Mouse (Mus musculus) frontal cortex, postnatal 25 days (tissue): ENCODE data around the gene Ccdc150.

Experiments used
- DNase-seq, 2 experiments: peaks; one replicate each; pipeline ENCODE4 v3.0.0; 2022; ENCODE audit warnings: low spot score in 2 of 2

Gene Ccdc150

GRCm38 (mm10) chr1:54250158-54250866 is at the start of gene Ccdc150:
TSS of gene Ccdc150 (plus strand) at chr1:54250683.
- DNase-seq = peak; percentile 92 to 97

DNA sequence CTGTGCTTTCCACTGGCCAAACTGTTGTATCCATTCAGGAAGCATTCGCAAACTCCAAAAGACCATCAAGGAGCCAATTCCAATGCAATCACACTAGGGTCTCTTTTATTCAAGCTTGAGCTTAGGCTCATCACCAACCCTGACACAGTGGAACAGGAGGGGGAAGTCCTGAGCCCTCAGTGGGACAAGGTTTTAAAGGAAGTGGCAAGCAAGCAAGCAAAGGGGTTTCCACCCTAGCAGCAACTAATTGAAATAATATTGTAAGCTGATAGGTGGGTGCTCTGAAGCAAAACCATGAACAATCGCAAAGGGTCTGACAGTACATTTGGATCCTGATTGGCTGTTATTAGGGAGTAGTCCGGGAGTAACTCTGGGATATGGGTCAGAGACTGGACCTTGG is 30.2 kb upstream of the Ccdc150 start:
- DNase-seq = no peak

- no peak for DNase-seq
Observed at GRCm38 (mm10) chr1:54242722-54243121, 7.8 kb upstream of the Ccdc150 start.

DNA sequence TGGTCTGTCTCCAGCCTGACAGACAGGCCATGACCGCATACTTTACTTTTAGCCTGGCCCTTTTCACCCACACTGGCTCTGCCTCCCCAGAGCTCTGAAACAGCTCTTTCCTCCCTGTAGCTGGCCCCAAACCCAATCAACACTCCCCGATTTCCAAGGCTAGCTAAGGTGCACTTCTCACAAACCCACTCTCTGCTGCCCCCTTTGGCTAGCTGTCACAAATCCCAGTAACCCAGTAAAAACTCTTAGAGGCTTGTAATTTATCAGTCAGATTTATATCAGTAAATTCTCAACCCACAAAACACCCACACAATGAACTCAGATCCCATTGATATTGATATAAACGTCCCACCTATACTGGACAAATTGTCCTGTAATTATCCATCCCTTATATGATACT is 25.1 kb downstream of the Ccdc150 start:
- DNase-seq = no peak

DNA sequence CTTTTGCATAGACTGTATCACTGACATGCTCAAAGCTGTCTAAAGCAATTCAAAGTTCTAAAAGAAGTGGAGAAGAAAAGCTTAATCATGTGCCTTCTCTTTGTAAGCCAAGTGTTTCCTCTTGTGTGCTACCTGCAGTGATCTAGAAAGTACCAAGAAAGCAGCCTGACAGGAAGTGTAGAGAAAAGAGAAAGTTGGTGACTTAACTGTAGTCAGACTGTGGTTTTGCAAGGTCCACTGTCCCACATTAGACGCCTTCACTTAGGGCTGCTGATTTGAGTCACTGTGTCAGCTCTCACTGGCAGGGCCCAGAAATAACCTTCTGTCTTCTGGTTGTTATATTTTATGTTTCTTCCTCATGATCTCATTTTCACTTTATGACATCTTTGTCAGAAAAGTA is 29.1 kb downstream of the Ccdc150 start:
- no peak for DNase-seq

DNA sequence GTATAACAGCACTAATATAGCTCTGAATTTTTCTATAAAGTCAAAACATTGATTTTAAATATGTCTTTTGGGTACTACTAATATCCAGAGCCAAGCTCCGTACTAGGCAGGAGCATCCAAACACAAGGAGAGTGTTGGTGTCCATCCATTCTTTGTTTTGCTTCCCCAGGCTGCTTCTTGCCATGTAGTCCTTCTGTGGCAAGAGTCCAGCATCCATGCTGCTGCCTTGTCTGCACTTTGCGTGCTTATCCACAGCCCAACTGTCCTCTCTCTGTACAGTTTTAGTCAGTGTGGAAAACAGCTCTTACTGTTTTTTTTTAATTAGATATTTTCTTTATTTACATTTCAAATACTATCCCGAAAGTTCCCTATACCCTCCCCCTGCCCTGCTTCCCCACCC is 30.2 kb downstream of the Ccdc150 start:
- no peak for DNase-seq

DNA sequence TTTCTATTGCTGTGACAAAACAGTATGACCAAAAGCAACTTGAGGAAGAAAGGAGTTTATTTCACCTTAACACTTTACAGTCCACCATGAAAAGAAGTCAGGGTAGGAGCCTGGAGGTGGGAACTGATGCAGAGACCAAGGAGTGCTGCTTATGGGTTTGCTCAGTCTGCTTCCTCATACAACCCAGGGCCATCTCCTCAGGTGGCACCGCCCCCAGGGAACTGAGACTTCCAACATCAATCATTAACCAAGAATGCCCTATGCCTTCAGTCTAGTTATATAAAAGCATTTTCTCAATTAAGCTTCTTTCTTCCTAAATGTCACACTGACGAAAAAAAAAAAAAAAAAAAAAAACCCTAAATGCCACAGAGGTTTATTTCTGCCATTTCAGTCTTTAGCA is 55.9 kb downstream of the Ccdc150 start:
- no peak for DNase-seq

- DNase-seq = no peak
Observed at GRCm38 (mm10) chr1:54326647-54327046, 76.2 kb downstream of the Ccdc150 start.

- DNase-seq = no peak
Observed at GRCm38 (mm10) chr1:54327876-54328545, 77.5 kb downstream of the Ccdc150 start.

DNA sequence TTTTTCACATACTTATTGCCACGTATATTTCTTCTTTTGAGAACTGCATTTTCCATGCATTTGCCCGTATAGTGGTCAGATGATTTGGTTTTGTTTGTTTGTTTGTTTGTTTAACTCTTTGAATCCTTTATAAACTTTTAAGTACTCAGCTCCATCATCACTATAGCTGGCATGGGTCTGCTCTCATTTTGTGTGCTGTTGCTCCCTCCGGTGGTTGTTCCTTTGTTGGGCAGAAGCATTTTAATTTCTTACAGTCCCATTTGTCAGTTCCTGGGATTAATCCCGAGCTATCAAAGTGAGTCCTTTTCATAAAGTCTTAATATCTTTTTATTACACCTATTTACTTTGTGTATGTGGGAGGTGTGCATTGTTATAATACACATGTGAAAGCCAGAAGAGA is 82.5 kb downstream of the Ccdc150 start:
- peak in 1 of 2 experiments; percentile 39 for DNase-seq

DNA sequence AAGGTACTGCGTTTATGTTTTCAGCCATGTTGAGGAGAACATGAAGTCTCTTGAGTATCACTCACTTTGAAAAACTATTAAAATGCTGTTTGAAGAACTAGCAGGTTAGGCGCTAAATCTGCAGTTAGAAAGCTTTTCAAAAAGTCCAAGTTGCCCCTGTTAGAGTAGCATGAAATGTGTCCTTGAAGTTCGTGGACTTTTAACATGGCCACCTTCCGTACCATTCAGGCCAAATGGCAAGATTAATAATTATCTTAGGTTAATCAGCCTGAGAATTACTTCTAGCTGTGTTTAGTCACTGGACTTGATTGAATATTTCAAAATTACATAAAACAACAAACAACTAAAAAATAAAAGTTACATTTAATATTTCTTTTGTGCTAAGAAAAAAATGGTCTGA is 104.3 kb downstream of the Ccdc150 start:
- DNase-seq = no peak

DNA sequence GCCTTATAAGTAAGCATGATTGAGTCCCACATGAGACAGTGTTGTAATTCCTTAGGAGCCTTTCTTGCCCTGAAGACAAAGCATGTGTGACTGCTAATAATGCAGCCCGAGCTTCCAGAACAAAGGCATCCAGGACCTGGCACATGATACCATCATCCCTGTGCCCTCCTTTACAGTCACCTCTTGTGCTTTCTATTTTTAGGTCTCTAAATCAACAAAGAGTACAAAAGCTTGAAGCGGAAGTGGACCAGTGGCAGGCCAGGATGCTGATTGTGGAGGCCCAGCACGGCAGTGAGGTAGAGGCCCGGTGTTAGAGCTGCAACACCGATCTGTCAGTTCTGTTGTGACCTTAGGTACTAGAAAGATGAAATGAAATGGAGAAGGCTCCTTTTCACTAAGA is 105.0 kb downstream of the Ccdc150 start:
- no peak for DNase-seq

- DNase-seq = no peak
Observed at GRCm38 (mm10) chr1:54356566-54356965, 106.1 kb downstream of the Ccdc150 start.

DNA sequence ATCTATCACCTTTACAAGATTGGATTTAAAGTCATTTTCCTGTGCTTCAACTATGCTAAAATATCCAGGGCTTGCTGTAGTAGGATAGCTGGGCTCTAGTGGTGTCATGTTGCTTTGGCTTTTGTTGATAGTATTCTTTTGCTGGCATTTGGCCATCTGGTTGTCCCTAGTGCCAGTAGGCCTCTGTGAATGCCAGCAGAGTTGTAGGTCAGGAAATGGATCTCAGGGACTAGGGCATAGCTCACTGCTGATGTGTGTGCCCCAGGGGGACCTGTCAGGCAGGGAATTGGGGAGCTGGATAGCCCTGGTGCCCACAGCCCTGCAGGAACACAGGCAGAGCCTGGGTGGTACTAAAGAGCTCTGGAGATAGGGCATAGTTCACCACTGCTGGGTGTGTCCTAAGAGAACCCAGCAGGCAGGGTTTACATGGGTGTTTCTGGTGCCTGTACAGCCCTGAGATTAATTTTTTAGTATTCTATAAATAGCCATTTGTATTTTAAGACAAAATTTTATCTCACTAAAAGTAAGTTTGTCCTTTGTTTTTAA is 127.1 kb downstream of the Ccdc150 start:
- DNase-seq = no peak

- peak in 1 of 2 experiments; percentile 24 for DNase-seq
Observed at GRCm38 (mm10) chr1:54380978-54381914, 130.8 kb downstream of the Ccdc150 start.

GRCm38 (mm10) chr1:54384221-54384620 is 133.7 kb downstream of the Ccdc150 start:
- DNase-seq = no peak

- DNase-seq = no peak
Observed at GRCm38 (mm10) chr1:54402736-54403135, 152.3 kb downstream of the Ccdc150 start.
